Mouse (Mus musculus): Measurements from ENCODE around the gene H2-DMb1. TPM values are rescaled to one million over a fixed set of nuclear protein-coding genes. Genes with fewer than 3 reads are reported as not detected.

H2-DMb1 gene
- polyA plus RNA-seq, 1 experiment from 2014 or later: 0.29 TPM

- no peak within 1 kb of the TSS for H3K9ac ChIP-seq (ENCODE audit: low read depth, low read length)
Observed at GRCm38 (mm10) chr17:34196941-34197894, 44.3 kb downstream of the H2-DMb1 start, which contains the start of gene Psmb8. Gene Psmb8, plus strand, starts transcription at chr17:34197721.

DNA sequence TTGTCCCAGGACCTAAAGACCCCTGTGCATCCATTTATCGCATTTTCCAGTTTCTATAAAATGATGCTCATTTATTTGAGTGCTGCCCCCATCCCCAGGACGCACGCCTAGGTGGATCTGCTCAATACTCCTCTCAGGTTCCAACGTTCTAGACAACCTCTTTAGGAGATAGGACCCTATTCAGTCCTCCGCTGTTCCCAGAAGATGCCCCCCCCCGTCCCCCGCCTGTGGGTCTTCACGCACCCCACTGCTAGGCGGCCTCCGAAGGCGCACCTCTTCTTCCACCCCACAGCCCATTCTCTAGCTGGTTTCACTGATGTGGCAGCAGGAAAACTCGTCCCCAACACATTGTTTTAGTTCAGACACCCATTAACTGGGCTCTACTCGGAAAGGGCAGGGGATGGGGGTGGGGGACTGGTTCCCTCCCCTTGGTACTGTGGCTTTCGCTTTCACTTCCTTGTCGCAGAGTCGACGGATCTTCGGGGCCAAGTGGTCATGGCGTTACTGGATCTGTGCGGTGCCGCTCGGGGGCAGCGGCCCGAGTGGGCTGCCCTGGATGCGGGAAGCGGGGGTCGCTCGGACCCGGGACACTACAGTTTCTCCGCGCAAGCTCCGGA is 45.1 kb downstream of the H2-DMb1 start:
- peak overlapping the region; percentile 72 for H3K4me2 ChIP-seq
- ATAC-seq (replicated peaks; ENCODE audit: insufficient number of reproducible peaks, low FRiP score, low TSS enrichment): no peak
- peaks cover 2% of the 10 kb centered on the region; the same call in 1 of the 2 replicates for H3K4me1 ChIP-seq (ENCODE audit: control insufficient read depth, insufficient read depth, low read length)
- peak overlapping the region; percentile 28 for H3K4me3 ChIP-seq (ENCODE audit: low read depth, low read length)
- H3K36me3 ChIP-seq (ENCODE audit: control insufficient read depth, insufficient read depth, low read length): no peaks in the 10 kb centered on the region
- no peak overlapping the region for H3K9ac ChIP-seq (ENCODE audit: low read depth, low read length)
- no peaks in the 10 kb centered on the region for H3K9me3 ChIP-seq (replicated peaks; ENCODE audit: control insufficient read depth, low read length)
- WGBS (ENCODE audit: insufficient replicate concordance): 2% methylated on average over 32 of the region's 32 CpGs
- H3K27ac ChIP-seq (ENCODE audit: low read depth, low read length): no peak overlapping the region
- peaks cover 80% of the 10 kb centered on the region for H3K27me3 ChIP-seq (ENCODE audit: control insufficient read depth, insufficient read depth, low read length)

More at GRCm38 (mm10) chr17:34196941-34197894, 44.3 kb downstream of the H2-DMb1 start, which contains the start of gene Psmb8:
- Histone ChIP-seq H3K27me3 (ENCODE audit: control insufficient read depth, insufficient read depth, low read length) (peaks cover 87% of the 10 kb centered on the region), H3K27ac (ENCODE audit: low read depth, low read length) (no peak within 1 kb of the TSS), H3K4me3 (ENCODE audit: low read depth, low read length) (peak within 1 kb of the TSS; percentile 28), H3K4me1 (ENCODE audit: control insufficient read depth, insufficient read depth, low read length) (peaks cover 2% of the 10 kb centered on the region; the same call in 1 of the 2 replicates), H3K9me3 (replicated peaks; ENCODE audit: control insufficient read depth, low read length) (no peaks in the 10 kb centered on the region), H3K4me2 (peak within 1 kb of the TSS; percentile 72), H3K36me3 (ENCODE audit: control insufficient read depth, insufficient read depth, low read length) (no peaks in the 10 kb centered on the region)
- 2% methylated on average over 41 of the region's 41 CpGs for WGBS (ENCODE audit: insufficient replicate concordance)
- ATAC-seq (replicated peaks; ENCODE audit: insufficient number of reproducible peaks, low FRiP score, low TSS enrichment): no peak

GRCm38 (mm10) chr17:34198521-34198912 is 45.6 kb downstream of the H2-DMb1 start:
- no peaks in the 10 kb centered on the region for H3K36me3 ChIP-seq (ENCODE audit: control insufficient read depth, insufficient read depth, low read length)
- no peak overlapping the region for H3K9ac ChIP-seq (ENCODE audit: low read depth, low read length)
- peaks cover 2% of the 10 kb centered on the region; the same call in 1 of the 2 replicates for H3K4me1 ChIP-seq (ENCODE audit: control insufficient read depth, insufficient read depth, low read length)
- H3K27me3 ChIP-seq (ENCODE audit: control insufficient read depth, insufficient read depth, low read length): peaks cover 82% of the 10 kb centered on the region
- H3K9me3 ChIP-seq (replicated peaks; ENCODE audit: control insufficient read depth, low read length): no peaks in the 10 kb centered on the region
- WGBS (ENCODE audit: insufficient replicate concordance): 7% methylated on average over 11 of the region's 11 CpGs
- no peak overlapping the region for H3K27ac ChIP-seq (ENCODE audit: low read depth, low read length)
- peak overlapping the region; percentile 28 for H3K4me3 ChIP-seq (ENCODE audit: low read depth, low read length)
- ATAC-seq (replicated peaks; ENCODE audit: insufficient number of reproducible peaks, low FRiP score, low TSS enrichment): no peak
- H3K4me2 ChIP-seq: peak overlapping the region; percentile 72

DNA sequence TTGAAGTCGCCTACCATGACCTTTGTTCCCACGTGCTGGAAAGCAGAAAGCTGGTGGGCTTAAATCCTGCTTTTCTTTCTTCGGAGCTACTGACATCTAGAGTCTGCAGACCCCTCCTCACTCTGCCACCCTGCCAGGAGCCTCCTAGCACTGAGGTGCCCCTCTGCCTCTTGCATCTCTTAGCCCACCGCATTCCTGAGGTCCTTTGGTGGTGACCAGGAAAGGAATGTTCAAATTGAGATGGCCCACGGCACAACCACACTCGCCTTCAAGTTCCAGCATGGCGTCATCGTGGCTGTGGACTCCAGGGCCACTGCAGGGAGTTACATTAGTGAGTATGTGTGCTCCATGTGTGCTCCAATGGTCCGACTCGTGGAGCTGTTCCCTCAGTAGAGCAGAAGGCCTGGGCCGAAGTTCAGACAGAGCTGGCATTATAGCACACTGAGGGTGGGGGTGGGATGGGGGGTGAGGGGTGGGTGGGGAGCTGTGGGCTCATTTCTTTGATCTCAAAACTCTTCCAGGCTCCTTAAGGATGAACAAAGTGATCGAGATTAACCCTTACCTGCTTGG is 46.3 kb downstream of the H2-DMb1 start:
- Histone ChIP-seq H3K36me3 (ENCODE audit: control insufficient read depth, insufficient read depth, low read length) (no peaks in the 10 kb centered on the region), H3K4me2 (no peak overlapping the region), H3K4me1 (ENCODE audit: control insufficient read depth, insufficient read depth, low read length) (peaks cover 2% of the 10 kb centered on the region; the same call in 1 of the 2 replicates), H3K27me3 (ENCODE audit: control insufficient read depth, insufficient read depth, low read length) (peaks cover 80% of the 10 kb centered on the region), H3K9me3 (replicated peaks; ENCODE audit: control insufficient read depth, low read length) (no peaks in the 10 kb centered on the region), H3K27ac (ENCODE audit: low read depth, low read length) (no peak overlapping the region), H3K4me3 (ENCODE audit: low read depth, low read length) (no peak overlapping the region), H3K9ac (ENCODE audit: low read depth, low read length) (no peak overlapping the region)
- ATAC-seq (replicated peaks; ENCODE audit: insufficient number of reproducible peaks, low FRiP score, low TSS enrichment): no peak
- 64% methylated on average over 12 of the region's 12 CpGs for WGBS (ENCODE audit: insufficient replicate concordance)

- Histone ChIP-seq H3K27ac (ENCODE audit: low read depth, low read length) (no peak overlapping the region), H3K4me3 (ENCODE audit: low read depth, low read length) (no peak overlapping the region), H3K9me3 (replicated peaks; ENCODE audit: control insufficient read depth, low read length) (no peaks in the 10 kb centered on the region), H3K36me3 (ENCODE audit: control insufficient read depth, insufficient read depth, low read length) (no peaks in the 10 kb centered on the region), H3K4me1 (ENCODE audit: control insufficient read depth, insufficient read depth, low read length) (peaks cover 6% of the 10 kb centered on the region), H3K4me2 (no peak overlapping the region), H3K27me3 (ENCODE audit: control insufficient read depth, insufficient read depth, low read length) (peaks cover 75% of the 10 kb centered on the region), H3K9ac (ENCODE audit: low read depth, low read length) (no peak overlapping the region)
- WGBS (ENCODE audit: insufficient replicate concordance): 76% methylated on average over 10 of the region's 10 CpGs
- no peak for ATAC-seq (replicated peaks; ENCODE audit: insufficient number of reproducible peaks, low FRiP score, low TSS enrichment)
Observed at GRCm38 (mm10) chr17:34200047-34200446, 47.2 kb downstream of the H2-DMb1 start.

DNA sequence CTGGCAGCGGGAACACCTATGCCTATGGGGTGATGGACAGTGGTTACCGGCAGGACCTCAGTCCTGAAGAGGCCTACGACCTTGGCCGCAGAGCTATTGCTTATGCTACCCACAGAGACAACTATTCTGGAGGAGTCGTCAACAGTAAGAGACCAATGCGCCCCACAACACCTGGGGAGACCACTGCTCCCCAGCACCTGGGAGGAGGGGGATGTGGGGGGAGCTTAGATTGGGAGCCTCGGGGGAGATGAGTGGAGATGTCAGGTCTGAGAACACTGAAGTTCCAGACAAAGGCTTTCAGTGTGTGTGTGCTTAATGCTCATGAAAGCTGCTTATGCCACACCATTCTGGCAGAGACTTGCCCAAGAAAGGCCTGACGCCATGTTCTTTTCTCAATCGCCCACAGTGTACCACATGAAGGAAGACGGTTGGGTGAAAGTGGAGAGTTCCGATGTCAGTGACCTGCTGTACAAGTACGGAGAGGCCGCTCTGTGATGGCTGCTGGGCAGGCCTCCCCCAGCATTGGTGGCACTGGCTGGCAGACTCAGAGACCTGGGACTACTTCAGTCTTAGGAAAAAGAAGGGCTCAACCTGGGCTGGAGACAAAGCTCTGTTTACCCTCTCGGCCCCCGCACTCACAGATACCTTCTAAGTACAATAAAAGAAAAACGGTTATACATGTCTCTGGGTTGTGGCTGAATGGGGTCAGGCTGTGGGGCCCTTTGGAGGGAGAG is 48.1 kb downstream of the H2-DMb1 start:
- peaks cover 74% of the 10 kb centered on the region for H3K27me3 ChIP-seq (ENCODE audit: control insufficient read depth, insufficient read depth, low read length)
- no peak overlapping the region for H3K9ac ChIP-seq (ENCODE audit: low read depth, low read length)
- 76% methylated on average over 16 of the region's 16 CpGs for WGBS (ENCODE audit: insufficient replicate concordance)
- H3K9me3 ChIP-seq (replicated peaks; ENCODE audit: control insufficient read depth, low read length): no peaks in the 10 kb centered on the region
- H3K4me2 ChIP-seq: no peak overlapping the region
- peaks cover 13% of the 10 kb centered on the region for H3K4me1 ChIP-seq (ENCODE audit: control insufficient read depth, insufficient read depth, low read length)
- H3K4me3 ChIP-seq (ENCODE audit: low read depth, low read length): no peak overlapping the region
- no peak for ATAC-seq (replicated peaks; ENCODE audit: insufficient number of reproducible peaks, low FRiP score, low TSS enrichment)
- no peaks in the 10 kb centered on the region for H3K36me3 ChIP-seq (ENCODE audit: control insufficient read depth, insufficient read depth, low read length)
- H3K27ac ChIP-seq (ENCODE audit: low read depth, low read length): no peak overlapping the region

DNA sequence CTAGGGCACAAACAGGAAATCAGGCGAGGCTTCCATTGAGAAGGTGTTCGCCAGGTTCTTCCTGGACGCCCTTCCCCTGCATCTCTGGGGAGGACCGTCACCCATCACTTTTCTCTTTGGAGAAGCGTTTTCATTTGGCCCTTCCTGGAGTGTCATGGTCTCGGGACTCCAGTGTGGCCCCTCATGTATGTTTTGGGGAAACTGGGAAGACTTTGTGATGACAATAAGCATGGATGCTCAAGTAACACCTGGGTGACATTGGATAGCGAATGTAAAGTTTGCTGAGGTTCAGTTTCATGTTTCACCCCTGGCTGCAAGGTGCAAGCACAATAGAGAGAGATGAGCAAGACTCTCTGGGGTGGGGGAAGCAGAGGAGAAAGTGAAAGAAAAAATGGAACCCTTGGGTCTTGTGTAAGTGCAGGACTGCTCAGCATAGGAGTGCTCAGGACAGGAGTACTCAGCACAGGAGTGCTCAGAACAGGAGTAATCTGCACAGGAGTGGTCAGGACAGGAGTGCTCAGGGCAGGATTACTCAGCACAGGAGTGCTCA is 48.7 kb downstream of the H2-DMb1 start:
- Histone ChIP-seq H3K4me1 (ENCODE audit: control insufficient read depth, insufficient read depth, low read length) (peaks cover 13% of the 10 kb centered on the region), H3K4me2 (no peak overlapping the region), H3K9ac (ENCODE audit: low read depth, low read length) (no peak overlapping the region), H3K9me3 (replicated peaks; ENCODE audit: control insufficient read depth, low read length) (no peaks in the 10 kb centered on the region), H3K27me3 (ENCODE audit: control insufficient read depth, insufficient read depth, low read length) (peaks cover 69% of the 10 kb centered on the region), H3K27ac (ENCODE audit: low read depth, low read length) (no peak overlapping the region), H3K4me3 (ENCODE audit: low read depth, low read length) (no peak overlapping the region), H3K36me3 (ENCODE audit: control insufficient read depth, insufficient read depth, low read length) (no peaks in the 10 kb centered on the region)
- 69% methylated on average over 7 of the region's 7 CpGs for WGBS (ENCODE audit: insufficient replicate concordance)
- ATAC-seq (replicated peaks; ENCODE audit: insufficient number of reproducible peaks, low FRiP score, low TSS enrichment): no peak
